Mouse (Mus musculus): ENCODE measurements at regions not wholly inside any gene's neighbourhood (a gene's known extent, or its start where the extent isn't known, plus 50 kb on each side); places are given as distances from the start of the nearest gene placed in this dataset.
A peak's percentile ranks its signal among the peaks of the same experiment; 100 is the strongest.

DNA sequence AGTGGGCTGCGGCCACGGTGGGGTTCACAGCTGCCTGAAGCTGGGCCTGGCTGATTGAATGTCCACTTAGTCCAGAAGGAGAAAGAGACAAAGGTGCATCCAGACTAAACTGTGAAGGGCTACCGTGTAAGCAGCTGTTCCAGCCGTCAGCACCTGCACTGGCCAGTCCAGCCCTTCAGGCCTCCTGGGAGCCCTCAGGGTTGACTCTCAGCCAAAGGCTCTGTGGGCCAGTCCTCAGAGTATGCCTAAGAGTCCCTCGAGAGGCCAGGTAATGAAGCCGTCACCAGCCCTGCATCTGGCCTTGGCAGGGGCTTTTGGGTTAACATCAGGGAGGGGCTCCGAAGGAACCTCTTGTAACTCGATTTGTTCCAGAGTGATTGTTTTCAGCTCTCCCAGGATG, 187.4 kb downstream of the Gpd2 start:
- no peak for DNase-seq (ENCODE audit: low spot score)

DNA sequence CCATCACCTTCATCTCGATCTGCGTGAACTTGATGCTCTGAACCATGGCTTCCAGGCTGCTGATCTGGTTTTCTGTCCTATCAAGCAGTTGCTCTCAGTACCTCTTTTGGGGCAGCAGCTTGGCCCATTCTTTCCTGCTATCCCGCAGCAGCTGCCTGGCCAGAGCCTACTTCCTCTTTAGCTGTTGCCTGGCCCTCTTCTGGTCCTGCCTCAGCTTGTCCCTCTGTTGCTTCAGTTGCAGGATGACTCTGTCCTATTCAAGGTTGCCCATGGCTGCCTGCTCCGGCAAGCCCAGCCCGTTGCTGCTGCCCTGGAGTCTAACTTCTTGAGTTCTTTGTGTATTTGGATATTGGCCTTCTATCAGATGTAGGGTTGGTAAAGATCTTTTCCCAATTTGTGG, 188.0 kb downstream of the Gpd2 start:
- no peak for DNase-seq (ENCODE audit: low spot score)

DNA sequence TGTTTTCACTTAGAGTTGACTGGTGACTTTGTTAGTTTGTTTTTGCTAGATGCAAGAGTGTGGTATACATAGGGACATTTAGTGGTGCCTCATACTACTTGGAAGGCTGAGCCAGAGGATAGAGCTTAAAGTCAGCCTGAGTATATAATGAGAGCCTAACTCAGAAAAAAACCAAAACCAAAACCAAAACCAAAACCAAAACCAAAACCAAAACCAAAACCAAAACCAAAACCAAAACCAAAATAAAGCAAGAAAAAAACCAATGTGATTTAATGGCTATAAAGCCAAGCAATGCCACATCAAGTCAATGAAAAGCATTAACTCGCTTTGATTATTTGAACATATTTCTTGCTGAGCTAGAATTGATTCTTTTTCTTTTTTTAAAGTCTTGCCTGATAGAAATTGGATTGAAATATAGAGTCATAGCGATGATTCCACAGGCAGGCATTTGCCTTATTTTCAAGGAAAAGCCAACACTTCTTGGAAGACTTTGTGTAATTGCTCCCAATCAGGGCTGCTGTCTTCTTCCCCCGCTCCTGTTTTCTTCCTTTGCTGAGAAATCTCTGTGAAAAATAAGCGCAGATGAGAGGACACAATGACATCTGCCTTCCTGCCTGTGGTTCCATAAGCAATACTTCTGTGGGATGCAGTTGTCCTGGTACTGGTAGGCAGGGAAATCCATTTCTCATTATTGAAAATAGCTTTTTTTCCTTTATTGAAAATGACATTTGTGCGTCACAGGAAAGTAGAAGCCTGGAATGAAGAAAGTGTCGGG, 213.7 kb downstream of the Gpd2 start:
- DNase-seq (ENCODE audit: low spot score) = no peak

DNA sequence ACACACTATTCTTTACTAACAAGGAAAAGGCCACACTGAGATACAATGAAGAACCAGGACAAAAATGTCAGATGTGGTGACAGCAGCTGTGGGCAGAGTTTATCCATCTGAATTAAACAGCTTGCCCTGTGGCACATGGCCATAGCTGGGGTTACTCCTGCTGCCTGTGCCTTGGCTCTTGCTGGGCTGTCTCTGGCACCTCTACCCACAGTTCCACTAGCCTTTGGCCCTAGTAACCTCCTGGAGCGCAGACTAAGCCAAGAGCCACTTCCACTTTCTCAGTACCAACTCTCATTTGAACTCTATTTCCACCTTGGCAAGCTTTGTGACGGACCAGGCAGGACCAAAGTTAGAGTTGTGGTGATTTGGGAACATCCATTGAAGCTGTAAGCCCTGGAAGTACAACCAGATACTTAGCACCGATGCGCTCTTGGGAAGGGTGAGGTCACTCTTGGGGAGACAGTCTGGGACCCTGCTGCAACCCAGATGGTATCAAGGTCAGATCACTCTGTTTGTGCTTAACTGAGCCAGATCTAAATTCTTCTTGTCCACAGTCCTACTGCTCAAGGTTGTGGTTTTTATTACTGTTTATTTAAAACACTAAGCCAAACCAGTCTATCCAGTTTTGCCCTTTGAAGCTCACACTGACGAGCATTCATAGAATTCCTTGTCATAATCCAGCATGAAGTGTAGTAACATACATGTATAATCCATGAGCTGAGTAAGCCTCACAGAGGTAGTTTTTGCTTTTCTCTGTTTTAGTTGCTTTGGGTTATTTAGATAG, 216.7 kb downstream of the Gpd2 start:
- DNase-seq (ENCODE audit: low spot score) = peak; percentile 6

DNA sequence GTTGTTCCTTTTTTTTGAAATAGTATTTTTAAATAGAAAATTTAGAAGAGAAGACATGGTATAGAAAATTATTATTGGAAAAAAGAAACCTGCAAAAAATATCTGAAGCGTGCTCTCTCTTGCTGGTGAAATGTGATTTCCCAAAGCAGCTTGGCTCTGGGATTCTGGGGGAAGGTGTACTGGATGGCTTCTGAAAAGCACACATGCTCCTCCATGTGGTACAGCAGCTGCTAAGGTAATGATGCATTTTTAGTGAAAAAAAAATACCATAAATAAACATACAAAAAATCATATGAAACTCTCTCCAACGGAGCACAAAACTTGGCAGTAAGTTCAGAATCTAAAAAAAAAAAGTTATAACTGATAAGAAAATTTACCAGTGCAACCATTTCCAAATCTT, 222.5 kb downstream of the Gpd2 start:
- no peak for DNase-seq (ENCODE audit: low spot score)

DNA sequence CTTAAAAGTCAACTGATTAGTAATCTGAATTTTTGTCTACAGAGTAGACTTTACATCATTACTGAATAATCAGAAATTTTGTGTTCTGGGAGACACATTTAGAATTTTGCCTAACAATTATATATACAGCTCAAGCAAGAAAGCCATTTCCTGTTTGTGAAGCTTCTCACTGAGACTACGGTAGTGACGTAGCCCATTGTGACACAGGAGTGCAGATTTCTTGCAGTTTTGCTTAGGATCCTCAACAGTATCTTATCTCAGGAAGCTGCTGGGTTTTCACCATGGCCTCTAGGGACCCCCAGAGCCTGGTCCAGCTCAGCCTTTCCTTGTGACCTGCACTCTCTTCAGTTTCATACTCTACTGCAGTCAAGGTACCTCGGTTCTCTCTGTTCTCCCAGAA, 236.4 kb downstream of the Gpd2 start:
- no peak for DNase-seq (ENCODE audit: low spot score)

DNA sequence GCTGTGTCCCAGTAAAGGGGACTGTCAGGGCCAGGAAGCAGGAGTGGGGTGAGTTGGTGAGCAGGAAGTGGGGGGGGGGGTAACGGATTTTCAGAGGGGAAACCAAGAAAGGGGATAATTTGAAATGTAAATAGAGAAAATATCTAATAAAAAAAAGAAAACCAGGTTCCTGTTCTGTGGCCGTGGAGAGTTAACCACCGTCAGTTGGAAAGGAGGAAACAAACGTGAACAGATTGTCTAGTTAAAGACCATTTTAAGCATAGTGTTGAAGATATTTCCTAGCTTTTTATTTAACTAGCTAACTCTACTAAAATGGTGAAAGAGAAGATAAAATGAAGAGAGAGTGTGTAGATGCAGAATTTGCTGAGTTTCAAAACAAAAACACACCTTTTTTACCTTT, 254.7 kb downstream of the Gpd2 start:
- no peak for DNase-seq (ENCODE audit: low spot score)

DNA sequence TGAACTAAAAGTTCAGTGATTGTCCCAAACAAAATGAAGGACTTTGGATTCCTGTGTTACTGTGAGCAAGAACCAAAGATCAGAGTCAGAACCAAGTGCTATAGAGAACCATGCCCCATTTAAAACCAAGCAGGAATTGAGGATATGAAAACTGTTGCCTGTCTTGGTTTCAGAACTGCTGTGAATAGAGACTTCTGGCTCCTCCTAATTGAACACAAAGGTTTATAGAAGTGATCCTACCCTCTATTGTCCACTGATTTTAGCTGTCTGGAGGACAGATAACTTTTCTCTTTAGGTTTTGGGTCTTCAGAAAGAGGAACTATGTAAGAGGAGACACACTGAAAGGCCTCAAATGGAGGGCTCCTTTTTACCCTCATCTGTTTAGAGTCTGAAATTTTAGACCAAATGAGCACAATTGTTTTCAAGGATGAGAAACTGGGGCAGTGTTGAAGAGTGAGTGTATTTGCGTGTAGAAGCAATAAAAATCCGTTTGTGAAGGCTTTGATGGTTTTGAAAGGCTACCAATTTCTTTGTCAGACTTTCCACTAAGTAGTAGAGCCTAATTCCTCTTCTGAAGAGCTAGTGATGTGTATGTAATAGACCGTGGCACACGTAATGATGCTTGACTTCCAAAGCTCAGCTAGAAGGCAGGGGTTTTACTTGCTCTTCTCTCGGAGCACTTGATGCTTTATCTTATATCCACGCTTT, 255.6 kb downstream of the Gpd2 start:
- DNase-seq (ENCODE audit: low spot score) = peak; percentile 18

DNA sequence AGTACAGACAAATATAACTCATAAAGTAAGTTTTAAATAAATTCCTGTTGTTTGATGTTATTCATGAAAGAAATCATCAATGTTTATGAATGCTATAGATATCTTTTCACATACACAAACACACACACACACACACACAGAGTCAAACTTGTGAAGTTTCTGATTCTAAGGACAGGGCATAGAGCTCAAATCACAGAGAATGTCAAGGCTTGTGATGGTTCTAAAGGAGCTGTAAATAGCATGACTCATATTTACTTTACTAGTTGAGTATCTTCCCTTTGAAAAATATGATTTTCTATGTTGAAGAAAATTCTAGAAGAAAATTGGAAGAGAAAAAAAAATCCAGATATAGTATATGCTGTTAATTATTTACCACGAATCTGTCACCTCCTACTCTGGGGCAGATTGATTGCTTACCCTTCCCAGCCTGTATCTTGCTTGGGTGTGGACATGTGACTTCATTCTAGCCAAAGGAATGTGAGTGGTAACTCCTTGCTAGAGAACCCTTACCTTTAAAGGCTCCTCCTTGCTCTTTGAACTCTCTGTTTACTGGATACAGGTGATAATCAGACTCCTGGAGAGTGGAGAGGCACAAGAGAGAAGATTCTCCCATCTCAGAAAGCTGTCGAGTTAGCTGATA, 259.0 kb downstream of the Gpd2 start:
- no peak for DNase-seq (ENCODE audit: low spot score)

DNA sequence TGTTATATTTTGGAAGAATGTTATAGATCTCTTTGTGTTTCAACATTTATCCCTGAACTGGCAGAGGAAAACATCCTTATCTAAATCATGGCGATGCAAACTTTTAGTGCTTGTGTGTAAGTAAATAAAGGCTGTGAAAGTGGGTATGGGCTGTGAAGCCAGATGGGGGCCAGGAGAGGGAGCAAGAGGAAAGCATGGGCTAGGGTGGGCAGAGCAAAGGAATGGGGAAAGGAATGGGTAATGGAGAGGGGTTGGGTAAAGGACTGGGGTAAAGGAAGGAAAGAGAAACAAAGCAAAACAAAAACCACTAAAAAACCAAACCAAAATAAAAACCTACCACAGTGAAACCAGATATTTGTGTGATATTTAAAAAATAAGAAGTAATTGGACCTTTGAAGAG, 260.5 kb downstream of the Gpd2 start:
- DNase-seq (ENCODE audit: low spot score) = no peak

DNA sequence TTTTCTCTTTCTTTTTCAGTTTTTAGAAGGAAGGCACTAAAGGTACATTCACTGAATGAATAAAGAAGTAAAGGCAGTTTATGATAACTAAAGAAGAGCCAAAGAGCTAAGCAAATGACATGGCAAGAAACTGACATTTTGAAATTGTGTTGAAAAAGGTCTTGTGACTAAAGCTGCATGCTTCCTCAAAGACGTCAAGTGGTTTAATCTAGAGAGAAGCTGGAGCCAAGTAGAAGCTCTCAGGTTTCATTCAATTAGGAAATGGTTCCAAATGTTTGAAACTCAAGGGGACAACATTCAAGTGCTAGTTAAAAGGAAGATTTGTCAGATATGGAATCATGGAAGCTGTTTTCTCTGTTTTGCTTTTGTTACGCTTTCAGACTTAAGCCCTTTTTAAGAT, 267.2 kb downstream of the Gpd2 start:
- DNase-seq (ENCODE audit: low spot score) = no peak

DNA sequence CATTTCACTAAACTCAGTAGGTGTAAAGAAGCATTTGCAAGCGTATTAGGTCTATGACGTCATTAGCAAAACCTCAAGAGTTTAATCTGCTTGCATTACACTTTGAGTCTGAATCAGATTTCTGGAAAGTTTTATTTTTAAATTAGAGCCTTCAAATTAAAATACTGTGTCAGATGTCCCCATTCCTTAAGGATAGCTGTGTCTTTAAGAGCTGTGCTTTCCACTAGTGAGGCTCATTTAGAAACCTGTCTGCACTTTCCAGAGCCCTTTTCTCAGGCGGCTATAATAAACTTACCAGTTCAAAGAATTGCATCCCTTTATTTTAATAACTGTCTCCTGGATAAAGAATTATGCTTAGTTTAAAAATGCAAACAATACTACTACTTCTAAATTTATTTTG, 285.0 kb downstream of the Gpd2 start:
- no peak for DNase-seq (ENCODE audit: low spot score)

DNA sequence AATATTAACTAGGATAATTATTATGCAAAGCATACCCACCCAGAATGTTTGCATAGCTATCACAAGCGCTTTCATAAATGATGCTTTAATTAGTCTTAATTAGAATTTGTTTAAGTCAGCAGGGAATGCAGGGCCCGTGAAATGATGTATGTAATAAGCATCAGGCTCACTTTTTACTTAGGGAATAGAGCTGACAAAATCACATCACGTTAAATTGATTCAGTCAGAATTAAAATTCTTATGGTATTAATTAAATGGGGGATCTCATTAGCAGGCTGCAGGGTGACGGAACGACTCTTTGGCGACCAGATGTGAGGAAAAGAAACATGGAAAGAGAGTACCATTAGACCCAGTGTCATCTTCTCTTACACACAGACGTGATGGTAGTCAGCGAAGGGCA, 285.5 kb downstream of the Gpd2 start:
- DNase-seq (ENCODE audit: low spot score) = no peak

DNA sequence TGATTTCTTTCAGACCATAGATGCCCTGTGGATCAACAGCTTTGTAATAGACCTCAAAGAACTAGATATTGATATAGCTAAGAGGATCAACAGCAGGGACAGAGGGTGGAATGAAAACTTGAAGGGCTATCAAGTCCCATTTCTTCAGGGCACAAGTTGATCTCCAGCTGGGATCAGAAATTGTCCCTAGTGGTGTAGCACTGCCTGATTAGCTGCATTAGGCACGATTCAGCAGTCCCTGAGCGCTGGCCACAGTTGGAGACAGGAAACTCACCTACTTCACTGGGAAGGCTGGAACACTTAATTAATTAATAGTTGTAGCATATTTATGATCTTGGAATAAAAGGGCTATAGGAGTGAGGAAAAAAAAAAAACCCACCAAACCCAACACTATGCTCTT, 290.5 kb downstream of the Gpd2 start:
- no peak for DNase-seq (ENCODE audit: low spot score)

DNA sequence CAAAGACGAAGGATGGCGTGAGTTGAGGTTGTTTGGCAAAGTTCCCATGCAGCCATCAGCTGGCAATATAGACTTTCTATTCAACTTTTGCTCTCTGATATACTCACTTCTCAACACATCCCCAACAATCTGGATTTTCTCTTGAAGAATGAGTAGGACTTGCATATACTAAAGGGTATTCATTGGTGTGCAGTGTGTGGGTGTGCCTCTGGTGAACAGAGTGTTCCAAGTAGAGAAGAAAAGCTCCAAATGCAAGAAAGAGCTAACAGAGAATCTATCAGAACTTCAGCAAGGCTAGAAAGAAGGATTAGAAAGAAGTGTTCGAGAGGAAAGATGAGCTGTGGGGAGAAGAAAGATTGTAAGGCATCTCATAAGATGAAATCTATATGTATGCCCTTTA, 302.4 kb downstream of the Gpd2 start:
- no peak for DNase-seq (ENCODE audit: low spot score)

DNA sequence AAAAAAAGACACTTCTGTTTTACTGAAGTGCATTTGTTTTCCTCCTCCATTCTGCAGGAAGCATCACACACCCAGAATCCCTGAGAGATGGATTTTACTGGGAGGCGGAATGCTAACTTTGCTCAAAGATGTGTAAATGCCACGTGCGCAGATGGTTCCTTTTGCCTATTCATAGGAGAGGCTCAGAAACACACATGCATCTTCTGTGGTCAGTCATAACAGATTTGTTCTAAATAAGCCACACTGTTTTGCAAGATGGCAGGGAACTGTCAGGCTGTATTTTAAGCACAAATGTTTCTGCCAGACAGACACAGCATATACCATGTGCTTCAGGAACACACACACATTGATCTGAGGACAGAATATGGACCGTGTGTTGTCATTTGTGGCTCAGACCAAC, 327.8 kb downstream of the Gpd2 start:
- no peak for DNase-seq (ENCODE audit: low spot score)

DNA sequence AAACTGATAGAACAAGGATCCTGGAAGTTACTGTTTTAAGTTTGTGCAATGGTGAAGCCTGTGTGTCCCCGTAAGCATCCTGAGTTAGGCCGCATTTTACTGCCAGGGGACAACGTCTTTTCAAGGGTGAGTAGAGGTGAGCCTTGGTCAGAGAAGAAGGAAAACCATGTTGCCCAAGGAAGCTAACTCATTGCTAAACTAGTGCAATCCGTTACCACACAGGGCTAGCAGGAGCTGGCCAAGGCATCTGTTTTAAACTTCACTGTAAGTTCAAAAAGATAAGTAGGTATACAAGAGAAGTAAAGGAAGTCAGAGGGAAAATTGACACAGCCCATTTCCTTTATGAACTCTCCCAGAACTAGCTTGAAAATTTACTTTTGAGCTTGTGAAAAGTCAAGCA, 328.7 kb downstream of the Gpd2 start:
- DNase-seq (ENCODE audit: low spot score) = no peak

DNA sequence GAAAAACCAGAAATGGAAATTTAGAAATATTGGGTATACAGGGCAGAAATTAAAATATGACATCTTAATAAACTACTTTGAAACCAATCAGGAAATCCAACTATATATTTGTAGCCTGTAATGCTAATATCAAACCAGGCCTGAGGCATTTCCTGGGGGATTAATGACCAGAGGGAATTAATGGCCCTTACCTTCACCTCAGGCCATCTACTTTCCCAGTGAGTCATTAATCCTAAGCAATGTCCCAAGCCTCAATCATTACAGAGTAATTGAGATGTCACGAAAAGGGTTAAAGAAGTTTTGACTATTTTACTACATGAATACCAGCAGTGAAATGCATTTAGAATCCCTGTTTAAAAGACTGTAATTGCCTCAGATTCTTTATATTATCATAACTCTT, 329.7 kb downstream of the Gpd2 start:
- no peak for DNase-seq (ENCODE audit: low spot score)

DNA sequence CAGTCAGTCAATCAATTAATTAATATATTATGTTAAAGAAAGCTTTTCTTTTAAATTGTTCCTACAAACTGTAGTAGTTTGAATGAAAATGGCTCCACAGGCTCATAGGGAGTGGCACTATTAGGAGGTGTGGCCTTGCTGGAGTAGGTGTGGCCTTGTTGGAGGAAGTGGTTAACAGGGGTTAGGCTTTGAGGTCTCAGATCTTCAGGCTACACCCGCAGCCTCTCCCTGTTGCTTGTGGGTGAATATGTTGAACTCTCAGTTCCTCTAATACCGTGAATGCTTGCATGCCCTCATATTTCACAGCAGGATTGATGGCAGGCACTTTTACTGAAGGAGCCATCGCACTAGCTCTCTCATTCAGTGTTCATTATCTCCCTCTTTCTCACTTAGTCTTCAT, 349.6 kb downstream of the Gpd2 start:
- no peak for DNase-seq (ENCODE audit: low spot score)

DNA sequence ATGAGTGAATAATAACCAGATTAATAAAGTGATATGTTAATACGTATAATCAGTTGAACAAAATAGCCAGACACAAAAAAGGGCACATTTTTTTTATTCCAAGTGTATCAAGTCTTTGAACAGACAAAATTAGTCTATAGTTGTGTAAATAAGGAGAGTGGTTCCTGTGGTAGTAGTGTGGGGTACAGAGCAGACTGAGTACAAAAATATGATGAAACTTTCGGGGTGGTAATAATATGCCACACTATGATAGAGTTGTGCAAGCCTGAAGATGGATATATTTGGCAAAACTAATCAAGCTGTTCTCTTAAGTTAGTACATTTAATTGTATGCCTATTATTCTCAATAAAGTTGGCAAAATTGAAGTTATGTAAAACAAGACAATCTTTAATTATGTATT, 356.1 kb downstream of the Gpd2 start:
- no peak for DNase-seq (ENCODE audit: low spot score)

DNA sequence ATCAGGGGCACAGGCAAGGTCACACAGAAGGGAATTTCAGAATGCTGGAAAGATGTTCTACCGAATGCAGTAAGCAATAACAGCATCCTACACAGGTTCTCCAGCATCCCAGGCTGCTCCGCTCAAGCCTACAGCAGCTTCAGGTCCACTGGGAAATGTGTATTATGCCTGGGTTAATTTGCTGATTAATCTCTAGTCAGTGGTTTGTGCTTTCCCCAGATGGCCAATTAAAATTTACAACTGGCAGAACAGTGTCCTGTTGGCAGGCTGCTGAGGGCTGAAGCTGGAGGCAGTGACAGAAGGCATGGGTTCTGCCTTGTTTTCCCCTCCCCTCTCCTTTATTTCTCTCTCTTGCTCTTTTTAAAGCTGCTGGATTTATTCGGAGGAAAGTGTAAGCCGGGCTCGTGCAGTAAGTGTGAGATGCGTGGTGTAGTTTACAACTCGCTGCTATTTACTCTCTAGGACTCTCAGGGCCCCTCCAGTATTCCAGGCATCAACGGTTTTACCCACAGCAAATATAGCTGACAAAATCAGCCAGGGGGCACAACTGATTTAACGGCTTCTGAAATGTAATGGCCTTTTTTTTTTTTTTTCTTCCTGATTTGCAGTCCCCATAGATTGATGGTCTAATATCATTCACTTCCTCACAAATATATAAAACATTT, 360.4 kb downstream of the Gpd2 start:
- DNase-seq (ENCODE audit: low spot score) = no peak

DNA sequence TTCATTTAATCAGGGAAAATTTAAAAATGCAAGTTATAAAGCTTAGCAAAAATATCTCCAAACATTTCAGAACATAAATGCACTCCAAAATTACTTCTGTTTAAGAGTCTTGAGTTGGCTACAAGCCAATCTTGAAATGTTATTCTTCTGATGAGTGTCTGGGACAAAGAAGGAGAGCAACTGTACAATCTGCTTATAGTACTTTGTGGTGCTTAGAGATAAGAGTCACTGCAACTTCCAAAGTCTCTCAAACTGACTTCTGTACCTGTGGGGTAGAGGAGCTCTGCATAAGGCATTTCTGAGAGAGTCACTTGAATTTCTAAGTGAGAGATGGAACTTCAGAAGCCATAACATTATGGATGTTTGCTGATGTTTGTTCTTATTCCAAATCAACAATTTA, 374.2 kb downstream of the Gpd2 start:
- DNase-seq (ENCODE audit: low spot score) = no peak
